Mouse (Mus musculus): ENCODE measurements at regions not wholly inside any gene's neighbourhood (a gene's known extent, or its start where the extent isn't known, plus 50 kb on each side); places are given as distances from the start of the nearest gene placed in this dataset.
"Not testable (repeated sequence)": the region's sequence is repeated elsewhere in the genome, so short reads cannot be mapped to it uniquely, and the experiment has no call there.

- TF ChIP-seq CTCF (IDR thresholded peaks at IDR 0.05; ENCODE audit: insufficient read depth, low read depth, low read length) (no peak), POLR2A (IDR thresholded peaks at IDR 0.05; ENCODE audit: insufficient read depth, low read depth, low read length) (no peak)
- Histone ChIP-seq H3K4me3 (ENCODE audit: insufficient read depth, low read depth, low read length) (no peak overlapping the region), H3K4me1 (ENCODE audit: control insufficient read depth, insufficient read depth, low read length) (no peaks in the 10 kb centered on the region), H3K27ac (ENCODE audit: insufficient read depth, low read depth, low read length) (no peak overlapping the region)
- WGBS, result 95% methylated on average over 2 of the region's 2 CpGs
These were observed 168.6 kb upstream of the Mpdz start for GRCm38 (mm10) chr4:81611191-81611590.

GRCm38 (mm10) chr4:81600396-81600795, 157.8 kb upstream of the Mpdz start:
- TF ChIP-seq POLR2A (IDR thresholded peaks at IDR 0.05; ENCODE audit: insufficient read depth, low read depth, low read length) (no peak), CTCF (IDR thresholded peaks at IDR 0.05; ENCODE audit: insufficient read depth, low read depth, low read length) (no peak)
- H3K4me3 ChIP-seq (ENCODE audit: insufficient read depth, low read depth, low read length), result no peak overlapping the region
- no peaks in the 10 kb centered on the region for H3K4me1 ChIP-seq (ENCODE audit: control insufficient read depth, insufficient read depth, low read length)
- H3K27ac ChIP-seq (ENCODE audit: insufficient read depth, low read depth, low read length), result no peak overlapping the region
- WGBS, result 96% methylated on average over 5 of the region's 5 CpGs

- TF ChIP-seq POLR2A (IDR thresholded peaks at IDR 0.05; ENCODE audit: insufficient read depth, low read depth, low read length) (no peak), CTCF (IDR thresholded peaks at IDR 0.05; ENCODE audit: insufficient read depth, low read depth, low read length) (no peak)
- H3K4me3 ChIP-seq (ENCODE audit: insufficient read depth, low read depth, low read length), result no peak overlapping the region
- 91% methylated on average over 4 of the region's 4 CpGs for WGBS
- H3K27ac ChIP-seq (ENCODE audit: insufficient read depth, low read depth, low read length), result no peak overlapping the region
- H3K4me1 ChIP-seq (ENCODE audit: control insufficient read depth, insufficient read depth, low read length), result no peaks in the 10 kb centered on the region
These were observed 154.8 kb upstream of the Mpdz start for GRCm38 (mm10) chr4:81597390-81597789.

DNA sequence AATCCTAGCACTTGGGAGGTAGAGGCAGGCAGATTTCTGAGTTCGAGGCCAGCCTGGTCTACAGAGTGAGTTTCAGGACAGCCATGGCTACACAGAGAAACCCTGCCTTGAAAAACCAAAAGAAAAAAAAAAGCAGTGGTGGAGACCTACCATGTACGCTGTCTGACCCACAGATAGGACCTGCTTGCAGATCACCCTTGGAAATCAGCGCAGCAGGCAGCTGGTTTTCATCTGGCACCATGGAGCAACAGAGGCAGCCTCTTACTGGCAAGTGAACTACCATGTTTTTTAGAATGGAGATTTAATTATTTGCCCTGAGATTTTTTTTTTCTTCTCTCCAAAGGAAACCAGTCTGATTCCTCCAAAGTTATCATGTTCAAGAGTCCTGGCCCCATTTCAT, 150.8 kb upstream of the Mpdz start:
- H3K4me1 ChIP-seq (ENCODE audit: control insufficient read depth, insufficient read depth, low read length); H3K4me3 ChIP-seq (ENCODE audit: insufficient read depth, low read depth, low read length); H3K27ac ChIP-seq (ENCODE audit: insufficient read depth, low read depth, low read length): not testable (repeated sequence)
- WGBS, result 96% methylated on average over 3 of the region's 3 CpGs

DNA sequence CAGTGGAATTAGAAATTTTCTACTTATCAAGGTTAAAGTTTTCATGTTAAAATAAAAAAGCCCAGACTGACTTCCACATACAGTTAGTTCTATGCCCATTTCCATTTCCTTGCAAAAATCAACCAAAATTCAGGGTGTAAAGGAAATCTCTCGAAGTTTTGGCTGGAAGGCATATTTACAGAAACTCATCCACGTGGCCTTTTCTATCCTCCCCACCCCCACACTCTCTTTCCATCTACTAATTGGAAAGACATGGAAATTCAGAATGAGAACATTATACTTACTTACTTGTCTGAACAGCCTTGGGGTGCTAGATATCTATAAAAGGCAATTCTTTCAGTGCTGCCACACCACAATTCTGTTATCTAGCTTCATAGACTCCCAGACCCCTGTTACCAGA, 139.9 kb upstream of the Mpdz start:
- Histone ChIP-seq H3K4me3 (ENCODE audit: insufficient read depth, low read depth, low read length) (no peak overlapping the region), H3K4me1 (ENCODE audit: control insufficient read depth, insufficient read depth, low read length) (peaks cover 2% of the 10 kb centered on the region; the same call in 1 of the 2 replicates), H3K27ac (ENCODE audit: insufficient read depth, low read depth, low read length) (no peak overlapping the region)
- no peak for TF ChIP-seq POLR2A (IDR thresholded peaks at IDR 0.05; ENCODE audit: insufficient read depth, low read depth, low read length)
- TF ChIP-seq CTCF (IDR thresholded peaks at IDR 0.05; ENCODE audit: insufficient read depth, low read depth, low read length), result no peak
- WGBS, result 38% methylated on average over 2 of the region's 2 CpGs

DNA sequence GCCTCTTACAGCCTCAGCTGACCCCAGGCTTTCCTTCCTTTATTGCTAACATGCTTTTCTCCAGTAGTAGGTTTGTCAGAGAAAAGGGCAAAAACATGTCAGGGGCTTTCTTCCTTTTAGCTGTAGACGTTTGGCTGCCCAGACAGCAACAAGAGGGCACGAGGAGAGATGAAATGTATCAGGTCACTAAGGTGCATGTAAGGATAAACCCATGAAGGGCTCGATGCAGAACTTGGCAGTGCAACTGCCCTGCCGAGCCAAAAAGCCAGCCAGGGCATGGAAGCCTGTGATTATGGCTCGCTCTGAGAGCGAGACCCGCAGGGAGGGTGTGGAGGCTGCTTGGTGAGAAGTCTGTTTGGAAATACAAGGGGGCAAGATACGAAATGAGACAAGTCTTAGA, 137.9 kb upstream of the Mpdz start:
- 56% methylated on average over 8 of the region's 8 CpGs for WGBS
- Histone ChIP-seq H3K4me1 (ENCODE audit: control insufficient read depth, insufficient read depth, low read length) (peaks cover 2% of the 10 kb centered on the region; the same call in 1 of the 2 replicates), H3K27ac (ENCODE audit: insufficient read depth, low read depth, low read length) (no peak overlapping the region; the same call in 1 of the 2 replicates), H3K4me3 (ENCODE audit: insufficient read depth, low read depth, low read length) (no peak overlapping the region)
- no peak for TF ChIP-seq CTCF (IDR thresholded peaks at IDR 0.05; ENCODE audit: insufficient read depth, low read depth, low read length)
- TF ChIP-seq POLR2A (IDR thresholded peaks at IDR 0.05; ENCODE audit: insufficient read depth, low read depth, low read length), result no peak

DNA sequence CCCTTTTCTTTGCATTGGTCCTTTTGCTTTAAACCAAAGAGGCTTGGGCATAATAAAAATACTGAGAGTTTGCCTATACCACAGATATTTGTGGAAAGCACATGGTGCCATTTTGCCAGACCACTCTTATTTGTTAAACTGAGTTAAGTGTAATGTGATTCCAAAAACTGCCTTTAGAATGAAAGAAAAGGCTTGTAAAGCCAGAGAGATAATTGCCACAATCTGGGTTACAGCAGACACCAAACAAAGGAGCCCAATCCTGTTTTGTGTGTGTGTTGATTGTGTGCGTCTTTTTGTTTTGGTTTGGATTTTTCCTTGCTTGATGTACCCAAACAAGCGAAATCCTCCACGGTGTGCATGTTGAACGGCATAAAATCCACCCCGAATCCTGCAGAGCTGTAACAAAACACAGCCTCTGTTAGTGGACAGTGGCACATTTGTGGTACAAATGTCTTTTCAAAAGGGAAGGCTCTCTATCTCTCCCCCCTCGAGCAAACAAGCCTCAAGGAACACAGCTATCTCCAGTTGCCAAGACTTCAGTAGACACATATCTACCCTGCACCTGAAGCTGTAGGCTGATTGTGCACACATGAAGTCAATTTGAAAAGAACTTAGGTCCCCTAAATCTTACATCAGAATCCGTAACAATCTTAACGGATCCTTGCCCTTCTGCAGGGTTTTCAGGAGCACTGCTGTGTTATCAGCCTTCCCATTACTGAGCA, 136.9 kb upstream of the Mpdz start:
- H3K4me1 ChIP-seq (ENCODE audit: control insufficient read depth, insufficient read depth, low read length), result peaks cover 2% of the 10 kb centered on the region; the same call in 1 of the 2 replicates
- no peak overlapping the region for H3K4me3 ChIP-seq (ENCODE audit: insufficient read depth, low read depth, low read length)
- H3K27ac ChIP-seq (ENCODE audit: insufficient read depth, low read depth, low read length), result no peak overlapping the region
- WGBS, result 64% methylated on average over 8 of the region's 8 CpGs
- TF ChIP-seq CTCF (IDR thresholded peaks at IDR 0.05; ENCODE audit: insufficient read depth, low read depth, low read length), result no peak
- no peak for TF ChIP-seq POLR2A (IDR thresholded peaks at IDR 0.05; ENCODE audit: insufficient read depth, low read depth, low read length)

GRCm38 (mm10) chr4:81578981-81579380, 136.4 kb upstream of the Mpdz start:
- Histone ChIP-seq H3K27ac (ENCODE audit: insufficient read depth, low read depth, low read length) (no peak overlapping the region), H3K4me1 (ENCODE audit: control insufficient read depth, insufficient read depth, low read length) (peaks cover 2% of the 10 kb centered on the region; the same call in 1 of the 2 replicates), H3K4me3 (ENCODE audit: insufficient read depth, low read depth, low read length) (no peak overlapping the region)
- TF ChIP-seq CTCF (IDR thresholded peaks at IDR 0.05; ENCODE audit: insufficient read depth, low read depth, low read length), result no peak
- TF ChIP-seq POLR2A (IDR thresholded peaks at IDR 0.05; ENCODE audit: insufficient read depth, low read depth, low read length), result no peak
- 59% methylated on average over 6 of the region's 6 CpGs for WGBS

DNA sequence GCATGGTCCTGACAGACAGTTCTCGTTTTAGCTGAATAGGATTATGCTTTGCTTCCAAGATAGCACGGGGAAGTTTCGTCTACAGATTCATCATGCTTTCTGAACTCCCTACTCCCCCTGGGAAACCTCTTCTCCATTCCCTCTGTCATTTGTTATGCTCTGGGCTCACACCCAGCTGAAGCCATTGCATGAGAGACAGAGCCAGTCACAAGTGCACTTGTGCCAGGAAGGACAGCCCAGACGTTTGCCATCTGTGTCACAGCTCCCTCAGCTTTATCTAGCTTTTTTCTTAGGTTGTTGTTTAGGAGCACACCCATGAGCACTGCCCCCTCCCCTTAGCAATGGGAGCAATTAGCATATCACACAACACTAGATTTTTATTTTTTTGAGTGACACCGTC, 131.2 kb upstream of the Mpdz start:
- whole genome bisulfite sequencing, result 70% methylated on average over 5 of the region's 5 CpGs
- no peaks in the 10 kb centered on the region for H3K4me1 ChIP-seq (ENCODE audit: control insufficient read depth, insufficient read depth, low read length)
- TF ChIP-seq CTCF (IDR thresholded peaks at IDR 0.05; ENCODE audit: insufficient read depth, low read depth, low read length), result no peak
- no peak for TF ChIP-seq POLR2A (IDR thresholded peaks at IDR 0.05; ENCODE audit: insufficient read depth, low read depth, low read length)
- no peak overlapping the region for H3K4me3 ChIP-seq (ENCODE audit: insufficient read depth, low read depth, low read length)
- no peak overlapping the region for H3K27ac ChIP-seq (ENCODE audit: insufficient read depth, low read depth, low read length)

GRCm38 (mm10) chr4:81570736-81571135, 128.1 kb upstream of the Mpdz start:
- TF ChIP-seq POLR2A (IDR thresholded peaks at IDR 0.05; ENCODE audit: insufficient read depth, low read depth, low read length) (no peak), CTCF (IDR thresholded peaks at IDR 0.05; ENCODE audit: insufficient read depth, low read depth, low read length) (no peak)
- H3K4me3 ChIP-seq (ENCODE audit: insufficient read depth, low read depth, low read length), result no peak overlapping the region
- H3K4me1 ChIP-seq (ENCODE audit: control insufficient read depth, insufficient read depth, low read length), result peaks cover 4% of the 10 kb centered on the region; the same call in 1 of the 2 replicates
- 55% methylated on average over 4 of the region's 4 CpGs for WGBS
- no peak overlapping the region for H3K27ac ChIP-seq (ENCODE audit: insufficient read depth, low read depth, low read length)

All from olfactory bulb, adult 2 months (tissue).